Comparison of ENCODE assay signal across 2 mouse cellular contexts in the genomic region with DNA sequence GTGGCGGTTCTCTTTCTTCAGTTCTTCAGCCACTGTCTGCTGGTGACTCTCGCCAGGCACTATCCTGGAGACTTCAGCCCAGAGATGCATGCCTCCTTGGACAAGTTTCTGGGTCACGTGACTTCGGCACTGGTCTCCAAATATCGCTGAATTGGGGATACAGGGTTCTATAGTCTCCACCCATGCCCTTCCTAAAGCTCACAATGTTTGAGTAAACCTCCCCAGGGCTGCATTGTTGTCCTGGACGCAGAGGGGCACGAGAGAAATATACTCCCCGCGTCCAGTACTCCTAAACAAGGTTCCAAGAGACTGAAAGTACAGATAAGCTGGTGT.
TF ChIP-seq lines count a peak whose summit lies in the region.

No protein-coding gene starts in this region.

TF ChIP-seq in CH12.LX, 34 proteins besides CTCF, POLR2A, EP300 and RAD21:
- peak; percentile 67 for TF ChIP-seq USF2 (conservative IDR thresholded peaks at IDR 0.05; ENCODE audit: low read depth, low read length)
- TF ChIP-seq USF1 (IDR thresholded peaks at IDR 0.05; ENCODE audit: low read depth, low read length): peak; percentile 57
- TF ChIP-seq ZNF384 (IDR thresholded peaks at IDR 0.05; ENCODE audit: low read depth, low read length): no peak
- no peak for TF ChIP-seq MAFK (IDR thresholded peaks at IDR 0.05; ENCODE audit: insufficient replicate concordance, low read length)
- no peak for TF ChIP-seq ZMIZ1 (IDR thresholded peaks at IDR 0.05; ENCODE audit: low read depth, low read length)
- no peak for TF ChIP-seq KAT2A (IDR thresholded peaks at IDR 0.05; ENCODE audit: insufficient replicate concordance, low read length)
- peak; percentile 37; the same call in 1 of the 2 replicates for TF ChIP-seq BHLHE40 (IDR thresholded peaks at IDR 0.05; ENCODE audit: low read depth, low read length)
- TF ChIP-seq GABPA (IDR thresholded peaks at IDR 0.05; ENCODE audit: insufficient replicate concordance, low read depth, low read length): no peak
- TF ChIP-seq PAX5 (IDR thresholded peaks at IDR 0.05; ENCODE audit: low read length): no peak
- no peak for TF ChIP-seq CHD1 (IDR thresholded peaks at IDR 0.05; ENCODE audit: low read depth, low read length)
- TF ChIP-seq MEF2A (IDR thresholded peaks at IDR 0.05; ENCODE audit: borderline replicate concordance, low read depth, low read length): no peak

TF ChIP-seq in ES-E14, 5 proteins besides CTCF, POLR2A, EP300 and RAD21:
- TF ChIP-seq MAFK (IDR thresholded peaks at IDR 0.05; ENCODE audit: insufficient read depth, low read depth, low read length) (no peak), CHD2 (IDR thresholded peaks at IDR 0.05; ENCODE audit: low read depth, low read length) (no peak), ZNF384 (IDR thresholded peaks at IDR 0.05; ENCODE audit: low read depth, low read length) (no peak), ZC3H11A (IDR thresholded peaks at IDR 0.05; ENCODE audit: borderline replicate concordance, low read depth, low read length) (no peak), HCFC1 (IDR thresholded peaks at IDR 0.05; ENCODE audit: borderline replicate concordance, insufficient read depth, low read length) (no peak)
